Mouse (Mus musculus) NIH3T3 (cell line): ENCODE measurements around the gene Wscd1.

Experiments used
- DNase-seq: peaks from one replicate; pipeline ENCODE4 v3.0.0-alpha.2; 2012; ENCODE audit warnings: low read depth

Wscd1 gene

DNA sequence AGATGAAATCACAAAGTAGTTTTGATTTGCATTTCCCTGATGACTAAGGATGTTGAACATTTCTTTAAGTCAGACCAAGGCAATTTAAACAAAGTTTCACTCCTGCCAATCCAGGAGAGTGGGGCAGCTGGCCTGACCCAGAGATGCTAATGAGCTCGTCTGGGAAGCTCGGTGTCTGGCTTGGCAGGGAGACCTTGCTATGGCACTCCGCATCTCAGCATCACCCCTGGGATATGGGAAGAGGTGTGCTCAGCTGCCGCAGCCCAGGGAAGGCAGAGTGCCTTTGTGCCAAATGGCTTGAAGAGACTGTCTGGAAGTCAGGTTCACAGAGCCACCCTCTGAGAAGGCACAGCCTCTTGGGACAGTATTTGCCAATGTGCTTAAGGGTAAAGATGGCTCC lies 75.3 kb downstream of the Wscd1 start:
- DNase-seq, result no peak
